Mouse (Mus musculus): ENCODE results near the gene Sh3glb2. TPM values are rescaled to one million over a fixed set of nuclear protein-coding genes. Genes with fewer than 3 reads are reported as not detected.

The Sh3glb2 gene
- 38.8 and 39.7 TPM in 2 replicates for polyA plus RNA-seq (2011; ENCODE audit: insufficient read length, low read depth, missing spikeins)

DNA sequence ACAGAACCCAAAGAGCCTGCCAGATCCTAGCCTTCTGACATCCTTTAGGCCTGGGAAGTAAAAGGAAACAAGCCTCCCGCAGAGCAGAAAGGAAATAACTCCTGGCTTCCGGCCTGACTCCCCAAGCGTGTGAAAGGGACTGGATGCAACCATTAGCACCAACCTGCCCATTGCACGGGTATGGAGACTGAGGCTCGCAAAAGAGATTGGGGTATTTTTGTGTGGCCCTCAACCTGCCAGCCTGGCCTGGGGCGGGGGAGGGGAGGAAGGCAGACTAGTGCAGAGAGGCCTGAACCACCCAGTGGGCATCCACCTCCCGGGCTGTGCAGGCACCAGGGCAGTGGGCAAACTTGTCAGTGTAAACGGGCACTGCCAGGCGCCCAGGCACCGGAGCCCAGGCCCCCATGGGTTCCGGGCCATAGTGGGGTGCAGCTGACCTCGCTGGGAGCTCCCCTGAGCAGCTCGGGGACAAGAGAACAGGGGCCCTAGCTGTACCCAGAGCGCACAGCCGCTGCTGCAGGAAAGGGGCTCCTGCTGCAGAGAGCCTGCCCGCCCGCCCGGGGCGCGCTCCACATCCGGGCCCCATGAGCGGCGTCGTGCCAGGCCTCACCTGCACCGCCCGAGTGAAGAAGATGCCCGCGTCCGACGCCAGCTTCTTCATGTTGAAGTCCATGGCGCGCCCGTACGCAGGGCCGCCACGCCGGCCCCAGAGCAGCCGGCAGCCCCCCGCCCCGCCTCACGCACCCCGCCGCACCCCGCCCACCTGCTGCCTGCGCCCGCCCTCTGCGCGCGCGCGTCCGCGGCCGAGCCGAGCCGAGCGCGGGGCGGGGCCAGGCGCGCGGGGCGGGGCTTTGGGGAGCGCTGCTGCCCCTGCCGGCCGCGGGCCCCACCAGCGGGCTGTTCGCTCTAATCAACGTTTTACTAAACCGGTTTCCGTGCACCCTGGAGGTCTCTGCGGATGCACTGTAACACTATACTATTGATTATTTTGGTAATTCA is at the start of gene Sh3glb2:
Gene Sh3glb2, minus strand, starts transcription at position 805 of the 999 bp plus-strand sequence.
- Histone ChIP-seq H3K4me1 (ENCODE audit: control insufficient read depth, insufficient read depth, low read length) (peaks cover 13% of the 10 kb centered on the region; the same call in 1 of the 2 replicates), H3K4me3 (ENCODE audit: insufficient read depth, low read length) (peak within 1 kb of the TSS; percentile 85), H3K27ac (ENCODE audit: insufficient read depth, low read length) (no peak within 1 kb of the TSS)
- TF ChIP-seq POLR2A (IDR thresholded peaks at IDR 0.05; ENCODE audit: low read depth, low read length) (peak; percentile 62), CTCF (IDR thresholded peaks at IDR 0.05; ENCODE audit: borderline replicate concordance, insufficient read depth, low read length) (no peak)

DNA sequence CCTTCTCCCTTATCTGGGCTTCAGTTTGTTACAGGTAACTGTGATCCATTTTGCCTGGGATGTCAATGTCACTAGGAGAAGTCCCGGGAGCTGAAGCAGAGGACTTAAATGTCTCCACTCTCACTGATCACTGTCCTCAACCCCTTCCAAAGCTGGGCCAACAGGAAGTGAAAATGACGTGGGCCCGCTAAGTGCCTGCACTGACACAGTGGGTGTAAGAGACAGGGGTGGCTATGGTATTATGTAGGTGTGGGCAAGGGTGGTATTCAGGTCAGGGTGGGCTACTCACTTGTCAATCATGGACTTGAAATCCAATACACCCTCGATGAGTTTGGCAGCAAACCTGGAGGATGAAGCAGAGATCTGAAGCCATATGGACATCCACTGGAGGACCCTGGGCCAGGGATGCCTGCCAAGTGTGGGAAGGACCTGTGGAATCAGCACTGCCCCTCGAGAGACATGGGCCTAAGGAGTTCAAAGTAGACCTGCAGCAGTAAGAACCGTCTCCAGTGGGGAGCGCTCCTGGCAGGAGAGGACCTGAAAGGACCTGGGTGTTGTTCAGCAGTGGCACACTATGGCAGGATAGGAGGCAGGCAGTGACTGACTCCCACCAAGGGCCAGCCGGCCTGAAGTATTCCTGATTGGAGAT is 49.4 kb upstream of the Sh3glb2 start:
- Histone ChIP-seq H3K27ac (ENCODE audit: insufficient read depth, low read length) (no peak overlapping the region), H3K4me1 (ENCODE audit: control insufficient read depth, insufficient read depth, low read length) (no peaks in the 10 kb centered on the region), H3K4me3 (ENCODE audit: insufficient read depth, low read length) (no peak overlapping the region)
- TF ChIP-seq POLR2A (IDR thresholded peaks at IDR 0.05; ENCODE audit: low read depth, low read length) (no peak), CTCF (IDR thresholded peaks at IDR 0.05; ENCODE audit: borderline replicate concordance, insufficient read depth, low read length) (no peak)

DNA sequence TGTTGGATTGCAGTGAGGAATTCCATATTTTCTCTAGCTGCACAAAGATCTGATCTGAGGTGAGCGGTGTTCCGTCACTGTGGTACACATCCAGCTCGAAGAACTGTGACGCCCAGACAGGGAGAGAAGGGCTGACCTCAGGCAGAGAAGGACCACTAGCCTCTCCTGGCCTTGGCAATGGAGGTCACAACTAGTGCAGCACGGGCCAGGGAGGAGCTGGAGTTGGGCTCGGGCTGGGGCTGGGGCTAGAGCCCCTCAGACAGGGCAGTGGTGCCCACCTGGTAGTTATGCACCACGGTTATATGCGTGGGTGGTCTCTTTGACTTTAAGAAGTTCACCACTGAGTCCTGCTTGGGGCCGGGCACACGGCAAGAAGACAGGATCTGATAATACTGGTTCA is 48.6 kb upstream of the Sh3glb2 start:
- TF ChIP-seq CTCF (IDR thresholded peaks at IDR 0.05; ENCODE audit: borderline replicate concordance, insufficient read depth, low read length) (no peak), POLR2A (IDR thresholded peaks at IDR 0.05; ENCODE audit: low read depth, low read length) (no peak)
- H3K4me1 ChIP-seq (ENCODE audit: control insufficient read depth, insufficient read depth, low read length) = no peaks in the 10 kb centered on the region
- H3K4me3 ChIP-seq (ENCODE audit: insufficient read depth, low read length) = no peak overlapping the region
- no peak overlapping the region for H3K27ac ChIP-seq (ENCODE audit: insufficient read depth, low read length)

DNA sequence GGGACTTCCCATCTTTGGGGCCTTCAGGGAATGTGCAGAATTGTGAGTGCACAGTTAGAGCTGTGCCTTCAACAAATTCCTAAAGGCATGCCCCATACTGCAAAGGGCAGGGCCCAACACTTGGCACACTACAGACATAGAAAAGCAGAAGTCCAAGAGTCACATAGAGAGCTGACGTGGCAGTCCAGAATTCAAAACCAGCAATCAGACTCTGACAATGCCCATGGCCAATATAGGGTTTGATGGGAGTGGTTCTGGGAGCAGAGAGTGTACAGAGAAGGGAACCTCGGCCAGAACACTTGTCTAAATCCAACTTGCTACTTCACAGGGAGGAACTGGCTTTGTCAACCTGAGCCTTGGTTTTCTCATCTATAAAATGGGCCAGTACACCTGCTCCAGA is 48.1 kb upstream of the Sh3glb2 start:
- Histone ChIP-seq H3K27ac (ENCODE audit: insufficient read depth, low read length) (no peak overlapping the region), H3K4me1 (ENCODE audit: control insufficient read depth, insufficient read depth, low read length) (no peaks in the 10 kb centered on the region), H3K4me3 (ENCODE audit: insufficient read depth, low read length) (no peak overlapping the region)
- TF ChIP-seq CTCF (IDR thresholded peaks at IDR 0.05; ENCODE audit: borderline replicate concordance, insufficient read depth, low read length) (no peak), POLR2A (IDR thresholded peaks at IDR 0.05; ENCODE audit: low read depth, low read length) (no peak)

DNA sequence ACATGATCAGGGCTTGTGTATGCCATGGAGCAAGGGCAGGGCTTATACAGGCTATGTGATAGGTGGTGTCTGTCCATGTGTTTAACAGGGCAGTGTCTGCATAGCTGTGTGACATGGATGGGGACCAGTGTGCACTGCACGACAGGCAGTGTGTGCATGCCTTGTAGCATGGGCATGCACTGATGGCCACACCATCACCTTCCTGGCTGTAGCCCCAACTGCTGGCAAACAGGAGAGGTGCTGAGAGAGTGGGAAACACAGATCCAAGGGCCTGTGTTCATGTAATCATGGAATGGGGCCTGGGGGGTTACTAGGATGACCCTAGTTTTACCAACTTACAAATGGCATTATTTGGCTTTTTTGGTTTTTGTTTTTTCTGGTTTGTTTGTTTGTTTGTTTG is 44.7 kb upstream of the Sh3glb2 start:
- Histone ChIP-seq H3K4me1 (ENCODE audit: control insufficient read depth, insufficient read depth, low read length) (no peaks in the 10 kb centered on the region), H3K4me3 (ENCODE audit: insufficient read depth, low read length) (no peak overlapping the region), H3K27ac (ENCODE audit: insufficient read depth, low read length) (no peak overlapping the region)
- no peak for TF ChIP-seq POLR2A (IDR thresholded peaks at IDR 0.05; ENCODE audit: low read depth, low read length)
- no peak for TF ChIP-seq CTCF (IDR thresholded peaks at IDR 0.05; ENCODE audit: borderline replicate concordance, insufficient read depth, low read length)

DNA sequence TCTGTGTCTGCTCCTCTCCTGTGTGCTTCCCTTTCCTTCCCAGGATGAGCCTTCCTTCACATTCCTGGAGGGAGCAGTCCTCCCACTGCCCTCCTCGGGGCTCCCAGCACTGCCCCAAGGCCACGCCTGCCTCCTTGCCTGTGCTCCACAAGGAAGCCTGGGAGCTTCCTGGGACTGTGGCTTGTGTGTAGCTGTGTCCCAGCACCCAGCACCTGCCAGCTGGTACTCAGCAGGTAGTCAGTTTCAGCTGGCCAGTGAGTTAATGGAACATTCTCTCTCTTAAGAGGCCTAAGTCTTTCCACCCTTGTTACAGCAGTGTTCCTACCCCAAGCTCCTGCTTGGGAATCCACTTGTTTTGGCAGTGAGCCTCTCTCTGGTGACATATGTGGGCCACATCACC is 43.7 kb upstream of the Sh3glb2 start:
- H3K4me1 ChIP-seq (ENCODE audit: control insufficient read depth, insufficient read depth, low read length) = no peaks in the 10 kb centered on the region
- no peak overlapping the region for H3K4me3 ChIP-seq (ENCODE audit: insufficient read depth, low read length)
- no peak overlapping the region for H3K27ac ChIP-seq (ENCODE audit: insufficient read depth, low read length)
- TF ChIP-seq CTCF (IDR thresholded peaks at IDR 0.05; ENCODE audit: borderline replicate concordance, insufficient read depth, low read length) (no peak), POLR2A (IDR thresholded peaks at IDR 0.05; ENCODE audit: low read depth, low read length) (no peak)

DNA sequence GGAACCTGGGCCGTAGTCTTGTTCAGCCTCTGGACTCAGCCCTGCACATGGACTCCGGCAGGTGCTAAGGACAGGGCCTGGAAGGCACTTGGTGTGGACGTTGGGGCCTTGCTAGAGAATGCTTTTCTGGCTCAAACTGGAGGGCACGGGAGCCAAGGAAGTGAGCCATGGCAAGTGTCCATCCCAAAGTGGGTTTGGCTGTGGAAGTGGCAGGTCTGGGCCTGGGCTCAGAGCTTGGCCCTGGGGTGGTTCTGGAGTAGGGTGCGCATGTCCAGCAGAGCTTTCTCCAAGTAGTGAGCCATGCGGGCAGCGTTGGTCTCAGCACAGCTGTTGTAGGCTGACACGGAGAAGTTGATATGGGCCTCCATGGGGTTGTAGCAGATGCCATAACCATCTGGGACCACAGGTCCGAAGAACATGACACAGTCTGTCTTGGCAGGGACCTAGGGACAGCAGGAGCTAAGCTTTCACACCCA is 43.3 kb upstream of the Sh3glb2 start:
- Histone ChIP-seq H3K27ac (ENCODE audit: insufficient read depth, low read length) (no peak overlapping the region), H3K4me3 (ENCODE audit: insufficient read depth, low read length) (no peak overlapping the region), H3K4me1 (ENCODE audit: control insufficient read depth, insufficient read depth, low read length) (no peaks in the 10 kb centered on the region)
- TF ChIP-seq CTCF (IDR thresholded peaks at IDR 0.05; ENCODE audit: borderline replicate concordance, insufficient read depth, low read length) (no peak), POLR2A (IDR thresholded peaks at IDR 0.05; ENCODE audit: low read depth, low read length) (no peak)

DNA sequence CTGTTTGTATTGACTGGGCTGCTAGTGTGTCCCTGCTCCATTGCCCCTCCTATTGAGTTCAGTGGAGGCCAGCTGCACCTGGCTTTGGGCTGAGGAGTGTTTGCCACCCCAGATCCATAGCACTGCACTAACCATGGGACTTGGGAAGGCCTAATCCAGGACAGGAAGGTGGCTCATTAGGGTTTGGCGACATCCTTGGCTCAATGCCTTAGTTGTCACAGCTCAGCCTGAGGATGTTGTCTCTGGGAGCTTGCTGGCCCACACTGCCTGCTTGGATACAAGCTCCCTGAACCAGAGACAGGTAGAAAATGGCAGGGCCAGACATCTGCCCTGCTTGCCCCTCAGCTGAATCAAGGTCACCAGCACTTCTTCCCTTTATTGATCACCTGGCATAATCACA is 42.4 kb upstream of the Sh3glb2 start:
- TF ChIP-seq POLR2A (IDR thresholded peaks at IDR 0.05; ENCODE audit: low read depth, low read length) (no peak), CTCF (IDR thresholded peaks at IDR 0.05; ENCODE audit: borderline replicate concordance, insufficient read depth, low read length) (no peak)
- H3K4me1 ChIP-seq (ENCODE audit: control insufficient read depth, insufficient read depth, low read length) = no peaks in the 10 kb centered on the region
- no peak overlapping the region for H3K4me3 ChIP-seq (ENCODE audit: insufficient read depth, low read length)
- H3K27ac ChIP-seq (ENCODE audit: insufficient read depth, low read length) = no peak overlapping the region

DNA sequence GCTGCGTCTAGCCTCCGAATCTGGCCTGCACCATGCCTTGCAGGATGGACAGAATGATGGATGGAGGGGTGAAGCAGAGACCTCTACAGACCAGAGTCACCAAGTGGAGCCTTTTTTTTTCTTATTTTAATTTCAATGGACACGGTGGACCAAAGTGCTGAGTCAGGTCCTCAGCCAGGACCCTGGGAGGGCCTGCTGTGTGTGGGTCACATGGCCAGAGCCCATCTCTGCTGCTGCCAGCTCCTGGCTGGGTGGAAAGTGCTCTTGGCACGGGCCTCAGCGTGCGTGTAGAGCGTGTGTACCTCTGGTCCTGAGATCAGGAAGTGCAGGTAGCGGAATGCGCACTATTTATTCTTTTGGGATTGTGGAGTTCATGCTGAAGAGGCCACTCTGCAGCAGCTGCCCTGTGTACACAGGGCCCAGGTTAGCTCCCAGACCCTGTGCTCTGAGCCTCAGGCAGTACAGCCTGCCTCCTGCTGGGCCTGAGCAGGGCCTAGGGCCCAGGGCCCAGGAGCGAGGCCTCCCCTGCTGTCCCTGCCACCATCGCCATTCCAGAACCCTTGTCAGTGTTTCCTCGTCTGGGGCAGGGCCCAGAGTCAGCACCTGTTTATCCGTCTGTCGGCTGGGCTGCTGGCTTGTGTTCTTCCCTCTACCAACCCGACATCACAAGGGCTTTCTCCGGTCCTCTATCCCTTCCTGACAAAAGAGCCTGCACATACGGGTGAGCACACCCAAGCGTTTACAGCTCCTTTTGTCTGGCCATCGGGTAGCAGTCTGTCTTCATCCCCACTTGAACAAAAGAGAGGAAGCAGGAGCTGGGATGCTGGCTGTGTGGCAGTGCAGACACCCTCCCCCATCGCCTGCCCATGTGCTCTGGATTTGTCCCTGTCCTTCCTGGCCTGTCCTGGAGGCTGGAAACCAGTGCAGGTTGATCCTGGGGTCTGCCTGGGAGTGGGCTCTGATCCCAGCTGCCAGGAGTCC is 40.3 kb upstream of the Sh3glb2 start:
- Histone ChIP-seq H3K4me3 (ENCODE audit: insufficient read depth, low read length) (no peak overlapping the region), H3K4me1 (ENCODE audit: control insufficient read depth, insufficient read depth, low read length) (no peaks in the 10 kb centered on the region), H3K27ac (ENCODE audit: insufficient read depth, low read length) (no peak overlapping the region)
- no peak for TF ChIP-seq CTCF (IDR thresholded peaks at IDR 0.05; ENCODE audit: borderline replicate concordance, insufficient read depth, low read length)
- no peak for TF ChIP-seq POLR2A (IDR thresholded peaks at IDR 0.05; ENCODE audit: low read depth, low read length)

Measured in embryonic fibroblast, embryonic 13.5 days (primary cell).